Mouse (Mus musculus): ENCODE results near the gene Lpcat1.

Gene Lpcat1

GRCm38 (mm10) chr13:73446943-73447342 lies 20.1 kb upstream of the Lpcat1 start:
- DNase-seq (ENCODE audit: low spot score in 2 of 2) = peak; percentile 34 to 43

GRCm38 (mm10) chr13:73447478-73447877 lies 19.5 kb upstream of the Lpcat1 start:
- no peak for DNase-seq (ENCODE audit: low spot score in 2 of 2)

GRCm38 (mm10) chr13:73448201-73448600 lies 18.8 kb upstream of the Lpcat1 start:
- no peak for DNase-seq (ENCODE audit: low spot score in 2 of 2)

- DNase-seq (ENCODE audit: low spot score in 2 of 2) = no peak
These were observed 18.3 kb upstream of the Lpcat1 start for GRCm38 (mm10) chr13:73448723-73449122.

GRCm38 (mm10) chr13:73453503-73454217 lies 13.3 kb upstream of the Lpcat1 start:
- no peak for DNase-seq (ENCODE audit: low spot score in 2 of 2)

- no peak for DNase-seq (ENCODE audit: low spot score in 2 of 2)
These were observed 11.7 kb upstream of the Lpcat1 start for GRCm38 (mm10) chr13:73455328-73455727.

- DNase-seq (ENCODE audit: low spot score in 2 of 2) = no peak
These were observed 9.7 kb upstream of the Lpcat1 start for GRCm38 (mm10) chr13:73457301-73457700.

GRCm38 (mm10) chr13:73457741-73458140 lies 9.3 kb upstream of the Lpcat1 start:
- DNase-seq (ENCODE audit: low spot score in 2 of 2) = no peak

GRCm38 (mm10) chr13:73458719-73459118 lies 8.3 kb upstream of the Lpcat1 start:
- no peak for DNase-seq (ENCODE audit: low spot score in 2 of 2)

GRCm38 (mm10) chr13:73459189-73459850 lies 7.7 kb upstream of the Lpcat1 start:
- DNase-seq (ENCODE audit: low spot score in 2 of 2) = no peak

GRCm38 (mm10) chr13:73461551-73461950 lies 5.4 kb upstream of the Lpcat1 start:
- no peak for DNase-seq (ENCODE audit: low spot score in 2 of 2)

- DNase-seq (ENCODE audit: low spot score in 2 of 2) = peak in 1 of 2 experiments; percentile 35
These were observed 1.8 kb upstream of the Lpcat1 start for GRCm38 (mm10) chr13:73465156-73465555.

GRCm38 (mm10) chr13:73466411-73466810 lies 586 bp upstream of the Lpcat1 start:
- DNase-seq (ENCODE audit: low spot score in 2 of 2) = no peak

GRCm38 (mm10) chr13:73467421-73468237 lies 632 bp downstream of the Lpcat1 start:
- DNase-seq (ENCODE audit: low spot score in 2 of 2) = peak in 1 of 2 experiments; percentile 29

GRCm38 (mm10) chr13:73468834-73469233 lies 1.8 kb downstream of the Lpcat1 start:
- no peak for DNase-seq (ENCODE audit: low spot score in 2 of 2)

GRCm38 (mm10) chr13:73469257-73469967 lies 2.4 kb downstream of the Lpcat1 start:
- no peak for DNase-seq (ENCODE audit: low spot score in 2 of 2)

GRCm38 (mm10) chr13:73472481-73472880 lies 5.5 kb downstream of the Lpcat1 start:
- DNase-seq (ENCODE audit: low spot score in 2 of 2) = no peak

GRCm38 (mm10) chr13:73473746-73474145 lies 6.7 kb downstream of the Lpcat1 start:
- DNase-seq (ENCODE audit: low spot score in 2 of 2) = no peak

GRCm38 (mm10) chr13:73474163-73474562 lies 7.2 kb downstream of the Lpcat1 start:
- no peak for DNase-seq (ENCODE audit: low spot score in 2 of 2)

GRCm38 (mm10) chr13:73475058-73475980 lies 8.3 kb downstream of the Lpcat1 start:
- DNase-seq (ENCODE audit: low spot score in 2 of 2) = no peak

- no peak for DNase-seq (ENCODE audit: low spot score in 2 of 2)
These were observed 9.3 kb downstream of the Lpcat1 start for GRCm38 (mm10) chr13:73476259-73476658.
